Mouse (Mus musculus): ENCODE results near the gene Rbmx. TPM values are rescaled to one million over a fixed set of nuclear protein-coding genes. Genes with fewer than 3 reads are reported as not detected.

Gene Rbmx
- total and polyA plus RNA-seq, 2 experiments from 2014 or later = 154 to 204 TPM

DNA sequence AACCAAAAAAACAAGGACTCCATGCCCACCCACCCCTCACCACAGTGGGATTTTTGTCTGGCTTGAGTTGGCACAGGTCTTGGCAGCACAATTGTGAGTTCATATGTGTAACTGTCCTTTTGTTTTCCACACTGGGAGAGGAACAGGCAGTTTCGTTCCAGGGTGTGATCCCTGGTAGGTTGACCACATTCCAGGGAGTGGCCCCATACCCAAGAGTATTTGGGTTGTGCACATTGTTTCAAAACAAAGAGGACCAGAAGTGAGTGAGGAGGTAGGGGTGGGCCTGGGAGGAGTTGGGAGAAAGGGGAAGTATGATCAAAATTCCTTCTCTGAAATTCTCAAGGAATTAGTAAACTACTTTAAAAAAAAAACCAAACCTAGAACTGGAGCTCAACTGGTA lies 33.5 kb downstream of the Rbmx start:
- TF ChIP-seq CTCF (IDR thresholded peaks at IDR 0.05; ENCODE audit: low read depth) = no peak
- Histone ChIP-seq H3K9me3 (ENCODE audit: low read length) (no peaks in the 10 kb centered on the region), H3K4me3 (ENCODE audit: low read depth, low read length) (no peak overlapping the region), H3K4me2 (ENCODE audit: low read depth) (no peak overlapping the region), H3K4me1 (ENCODE audit: insufficient read depth) (no peaks in the 10 kb centered on the region), H3K27ac (ENCODE audit: low read depth, low read length) (no peak overlapping the region), H3K9ac (no peak overlapping the region), H3K27me3 (ENCODE audit: insufficient read depth, low read length) (no peaks in the 10 kb centered on the region), H3K36me3 (ENCODE audit: insufficient read depth) (no peaks in the 10 kb centered on the region)
- ATAC-seq (no peak), DNase-seq (no peak)
- WGBS = 79% methylated on average over 1 of the region's 1 CpGs

DNA sequence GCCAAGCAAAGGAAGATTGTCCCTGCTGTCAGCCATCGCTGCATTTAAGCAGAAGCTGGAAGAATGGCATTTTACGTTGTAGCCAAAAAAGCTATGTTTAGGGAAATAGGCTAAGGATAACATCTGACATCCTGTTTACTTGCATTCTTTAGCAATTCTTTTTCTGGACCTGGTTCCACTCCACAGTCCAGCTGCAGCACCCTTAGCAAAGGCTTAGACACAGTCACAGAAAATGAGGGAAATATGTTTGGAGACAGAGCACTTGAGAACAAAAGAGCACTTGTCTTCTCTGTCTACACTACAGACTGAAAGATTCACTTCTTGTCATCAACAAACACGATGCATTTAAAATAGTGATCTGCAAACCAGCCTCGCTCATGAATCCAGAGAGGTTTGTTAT lies 53.6 kb downstream of the Rbmx start:
- TF ChIP-seq CTCF (IDR thresholded peaks at IDR 0.05; ENCODE audit: low read depth) = no peak
- Histone ChIP-seq H3K9ac (no peak overlapping the region), H3K27me3 (ENCODE audit: insufficient read depth, low read length) (no peaks in the 10 kb centered on the region), H3K9me3 (ENCODE audit: low read length) (no peaks in the 10 kb centered on the region), H3K27ac (ENCODE audit: low read depth, low read length) (no peak overlapping the region), H3K36me3 (ENCODE audit: insufficient read depth) (no peaks in the 10 kb centered on the region), H3K4me1 (ENCODE audit: insufficient read depth) (no peaks in the 10 kb centered on the region), H3K4me2 (ENCODE audit: low read depth) (no peak overlapping the region; the same call in 1 of the 2 replicates), H3K4me3 (ENCODE audit: low read depth, low read length) (no peak overlapping the region)
- ATAC-seq = peak; percentile 60
- 50% methylated on average over 4 of the region's 4 CpGs for WGBS
- DNase-seq = no peak

DNA sequence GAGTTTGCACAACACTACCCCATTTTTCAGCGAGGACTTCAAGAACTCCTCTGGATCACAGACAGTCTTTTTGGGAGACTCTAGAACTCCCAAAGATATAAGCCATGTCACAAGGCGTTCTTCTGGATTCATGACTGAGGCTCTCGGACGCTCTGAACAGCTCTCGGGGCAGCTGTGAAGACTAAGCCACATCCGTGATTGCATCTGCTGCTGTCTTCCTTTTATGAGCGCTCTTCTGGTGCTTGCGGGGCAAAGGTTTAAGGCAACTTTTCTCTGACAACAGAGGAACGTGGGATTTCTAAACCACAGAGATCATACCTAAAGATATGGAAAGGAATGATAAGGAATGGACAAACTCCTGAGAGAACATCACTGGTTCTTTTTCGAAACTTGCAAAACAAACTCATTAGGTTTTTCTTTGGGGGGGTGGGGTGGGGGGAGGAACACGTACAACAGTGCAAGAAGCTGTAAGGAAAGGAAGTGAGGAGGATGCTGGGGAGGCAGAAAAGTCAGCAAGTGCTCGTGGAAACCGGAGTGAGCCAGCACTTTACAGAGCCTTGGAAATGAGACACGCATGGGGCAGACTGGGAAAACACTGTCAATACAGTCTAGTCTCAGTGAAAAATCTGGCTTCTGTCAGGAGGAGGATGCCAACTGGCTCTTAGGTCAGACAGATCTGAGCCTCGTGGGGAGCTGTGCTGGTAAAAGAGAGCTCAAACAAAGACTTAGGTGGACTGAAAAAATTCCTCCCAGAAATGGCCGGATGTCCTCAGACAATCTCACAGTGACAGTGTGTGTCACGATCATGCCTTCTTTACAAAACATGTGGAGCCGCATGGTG lies 54.2 kb downstream of the Rbmx start, which contains the start of gene Arhgef6:
Arhgef6 (minus strand) TSS at position 359 of the 841 bp plus-strand sequence.
- peak; percentile 94 for ATAC-seq
- Histone ChIP-seq H3K27ac (ENCODE audit: low read depth, low read length) (no peak within 1 kb of the TSS), H3K4me3 (ENCODE audit: low read depth, low read length) (no peak within 1 kb of the TSS), H3K4me1 (ENCODE audit: insufficient read depth) (no peaks in the 10 kb centered on the region), H3K36me3 (ENCODE audit: insufficient read depth) (no peaks in the 10 kb centered on the region), H3K4me2 (ENCODE audit: low read depth) (no peak within 1 kb of the TSS; the same call in 1 of the 2 replicates), H3K9me3 (ENCODE audit: low read length) (no peaks in the 10 kb centered on the region), H3K27me3 (ENCODE audit: insufficient read depth, low read length) (no peaks in the 10 kb centered on the region), H3K9ac (no peak within 1 kb of the TSS)
- TF ChIP-seq CTCF (IDR thresholded peaks at IDR 0.05; ENCODE audit: low read depth) = no peak
- peak; percentile 54 for DNase-seq
- 66% methylated on average over 18 of the region's 18 CpGs for WGBS

DNA sequence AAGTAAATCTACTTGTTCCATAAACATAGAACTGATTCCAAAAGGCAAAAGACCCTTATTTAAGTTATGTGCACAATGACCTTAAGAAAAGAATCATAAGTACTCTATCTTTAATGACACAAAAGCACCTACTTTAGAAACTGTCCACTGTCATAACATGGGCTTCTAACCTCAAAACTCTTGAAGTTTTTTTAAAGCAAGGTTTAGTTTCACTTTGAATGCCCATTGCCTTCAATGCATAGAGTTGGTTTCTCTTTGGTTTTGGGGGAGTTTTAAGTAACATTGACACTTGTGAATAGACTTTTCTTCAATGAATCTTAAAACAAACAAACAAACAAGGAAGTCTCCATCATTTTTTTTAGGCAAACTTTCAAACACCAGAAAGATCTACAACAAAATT lies 55.3 kb downstream of the Rbmx start:
- H3K27ac ChIP-seq (ENCODE audit: low read depth, low read length) = no peak overlapping the region
- no peaks in the 10 kb centered on the region for H3K9me3 ChIP-seq (ENCODE audit: low read length)
- no peak overlapping the region for H3K4me2 ChIP-seq (ENCODE audit: low read depth)
- ATAC-seq = no peak
- no peak for TF ChIP-seq CTCF (IDR thresholded peaks at IDR 0.05; ENCODE audit: low read depth)
- H3K27me3 ChIP-seq (ENCODE audit: insufficient read depth, low read length) = no peaks in the 10 kb centered on the region
- H3K4me3 ChIP-seq (ENCODE audit: low read depth, low read length) = no peak overlapping the region
- H3K4me1 ChIP-seq (ENCODE audit: insufficient read depth) = no peaks in the 10 kb centered on the region
- no peak for DNase-seq
- no peaks in the 10 kb centered on the region for H3K36me3 ChIP-seq (ENCODE audit: insufficient read depth)
- no peak overlapping the region for H3K9ac ChIP-seq

DNA sequence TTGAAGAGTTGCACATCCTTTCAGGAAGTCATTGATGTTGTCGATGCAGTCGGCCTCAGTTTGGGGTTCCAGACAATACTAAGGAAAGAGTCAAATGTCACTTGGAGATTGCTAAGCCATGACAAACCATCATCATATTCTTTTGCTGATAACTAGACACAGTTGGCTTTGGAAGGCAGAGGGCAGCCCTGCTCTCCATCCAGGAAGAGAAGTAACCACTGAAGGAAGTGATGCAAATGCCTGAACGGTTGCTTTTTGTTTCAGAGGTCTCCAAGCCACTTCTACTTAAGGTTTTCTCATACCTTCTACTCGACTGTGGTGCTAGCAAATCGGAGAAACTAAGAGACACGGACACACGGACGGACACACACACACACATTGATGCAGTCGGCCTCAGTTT lies 55.9 kb downstream of the Rbmx start:
- ATAC-seq (no peak), DNase-seq (no peak)
- no peak overlapping the region for H3K4me3 ChIP-seq (ENCODE audit: low read depth, low read length)
- H3K4me2 ChIP-seq (ENCODE audit: low read depth) = no peak overlapping the region
- H3K4me1 ChIP-seq (ENCODE audit: insufficient read depth) = no peaks in the 10 kb centered on the region
- H3K27me3 ChIP-seq (ENCODE audit: insufficient read depth, low read length) = no peaks in the 10 kb centered on the region
- H3K9ac ChIP-seq = no peak overlapping the region
- H3K9me3 ChIP-seq (ENCODE audit: low read length) = no peaks in the 10 kb centered on the region
- TF ChIP-seq CTCF (IDR thresholded peaks at IDR 0.05; ENCODE audit: low read depth) = no peak
- 83% methylated on average over 9 of the region's 9 CpGs for WGBS
- no peaks in the 10 kb centered on the region for H3K36me3 ChIP-seq (ENCODE audit: insufficient read depth)
- no peak overlapping the region for H3K27ac ChIP-seq (ENCODE audit: low read depth, low read length)

DNA sequence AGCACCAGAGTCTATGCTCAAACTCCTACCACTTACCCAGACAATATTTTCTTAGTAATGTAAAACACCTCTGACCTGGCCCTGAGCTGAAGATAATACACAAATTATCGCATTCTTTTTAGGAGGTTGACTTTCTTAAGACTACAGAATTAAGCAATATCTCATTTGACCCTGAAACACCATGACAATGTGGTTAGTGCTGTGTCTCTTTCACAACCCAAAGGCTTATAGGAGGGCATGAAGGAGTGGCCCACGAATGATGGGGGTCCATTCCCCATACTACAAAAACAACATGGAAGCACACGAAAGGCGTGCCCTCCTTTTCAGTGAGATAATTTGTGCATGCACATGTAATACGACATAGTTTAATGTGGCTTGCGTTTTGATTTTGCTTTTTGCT lies 57.5 kb downstream of the Rbmx start:
- Histone ChIP-seq H3K9ac (no peak overlapping the region), H3K9me3 (ENCODE audit: low read length) (no peaks in the 10 kb centered on the region), H3K27me3 (ENCODE audit: insufficient read depth, low read length) (no peaks in the 10 kb centered on the region), H3K4me1 (ENCODE audit: insufficient read depth) (no peaks in the 10 kb centered on the region), H3K27ac (ENCODE audit: low read depth, low read length) (no peak overlapping the region), H3K4me2 (ENCODE audit: low read depth) (no peak overlapping the region), H3K4me3 (ENCODE audit: low read depth, low read length) (no peak overlapping the region), H3K36me3 (ENCODE audit: insufficient read depth) (no peaks in the 10 kb centered on the region)
- ATAC-seq (no peak), DNase-seq (no peak)
- WGBS = 89% methylated on average over 6 of the region's 6 CpGs
- no peak for TF ChIP-seq CTCF (IDR thresholded peaks at IDR 0.05; ENCODE audit: low read depth)

Other genes starting within 250 kb of the Rbmx start
- gene Cd40lg, start 180.9 kb downstream of the Rbmx start, total RNA-seq (2014; rRNA removed) = not detected in 2 replicates
- gene Cd40lg, start 180.9 kb downstream of the Rbmx start, polyA plus RNA-seq (2015; fragmentation: Nextera tagmentation; extraction: Ambion mirVana) = not detected in 2 replicates
- 5.5 and 7.4 TPM in 2 replicates for gene Arhgef6, start 54.3 kb downstream of the Rbmx start, total RNA-seq (2014; rRNA removed)
- 3.4 and 3.5 TPM in 2 replicates for gene Arhgef6, start 54.3 kb downstream of the Rbmx start, polyA plus RNA-seq (2015; fragmentation: Nextera tagmentation; extraction: Ambion mirVana)
- not detected in 2 replicates for gene Gm364, start 16.1 kb upstream of the Rbmx start, total RNA-seq (2014; rRNA removed)
- not detected in 2 replicates for gene Gm364, start 16.1 kb upstream of the Rbmx start, polyA plus RNA-seq (2015; fragmentation: Nextera tagmentation; extraction: Ambion mirVana)
- gene Gpr101, start 110.7 kb upstream of the Rbmx start, total RNA-seq (2014; rRNA removed) = 1.2 and 2.0 TPM in 2 replicates
- gene Gpr101, start 110.7 kb upstream of the Rbmx start, polyA plus RNA-seq (2015; fragmentation: Nextera tagmentation; extraction: Ambion mirVana) = 0.29 and 0.42 TPM in 2 replicates